Mouse (Mus musculus) layer of hippocampus, adult 11-12 months (tissue): ENCODE results near the gene Draxin.
"Not testable (repeated sequence)": the region's sequence is repeated elsewhere in the genome, so short reads cannot be mapped to it uniquely, and the experiment has no call there.

Source experiments
- DNase-seq: peaks from one replicate; pipeline ENCODE4 v3.0.0; 2022; ENCODE audit warnings: low spot score

The Draxin gene

DNA sequence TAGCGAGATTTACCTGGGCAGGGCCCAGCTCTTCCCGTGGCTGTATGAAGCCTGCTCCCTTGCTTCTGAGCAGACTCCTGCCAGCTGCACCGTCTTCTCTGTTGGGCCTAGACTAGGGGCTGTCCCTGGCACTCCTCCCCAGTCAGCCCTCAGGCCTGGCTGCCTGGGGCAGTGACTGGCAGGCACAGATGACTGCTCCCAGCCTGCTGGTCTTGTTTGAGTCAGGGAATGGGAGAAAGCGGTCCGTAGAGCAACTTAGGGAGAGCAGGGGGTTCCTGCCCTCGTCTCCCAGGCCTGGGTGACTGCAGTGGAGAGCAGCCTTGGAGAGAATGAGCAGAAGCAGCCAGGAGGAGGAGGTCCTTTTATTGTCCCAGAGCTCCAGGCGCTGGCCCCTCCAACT is 74.3 kb downstream of the Draxin start:
- no peak for DNase-seq

DNA sequence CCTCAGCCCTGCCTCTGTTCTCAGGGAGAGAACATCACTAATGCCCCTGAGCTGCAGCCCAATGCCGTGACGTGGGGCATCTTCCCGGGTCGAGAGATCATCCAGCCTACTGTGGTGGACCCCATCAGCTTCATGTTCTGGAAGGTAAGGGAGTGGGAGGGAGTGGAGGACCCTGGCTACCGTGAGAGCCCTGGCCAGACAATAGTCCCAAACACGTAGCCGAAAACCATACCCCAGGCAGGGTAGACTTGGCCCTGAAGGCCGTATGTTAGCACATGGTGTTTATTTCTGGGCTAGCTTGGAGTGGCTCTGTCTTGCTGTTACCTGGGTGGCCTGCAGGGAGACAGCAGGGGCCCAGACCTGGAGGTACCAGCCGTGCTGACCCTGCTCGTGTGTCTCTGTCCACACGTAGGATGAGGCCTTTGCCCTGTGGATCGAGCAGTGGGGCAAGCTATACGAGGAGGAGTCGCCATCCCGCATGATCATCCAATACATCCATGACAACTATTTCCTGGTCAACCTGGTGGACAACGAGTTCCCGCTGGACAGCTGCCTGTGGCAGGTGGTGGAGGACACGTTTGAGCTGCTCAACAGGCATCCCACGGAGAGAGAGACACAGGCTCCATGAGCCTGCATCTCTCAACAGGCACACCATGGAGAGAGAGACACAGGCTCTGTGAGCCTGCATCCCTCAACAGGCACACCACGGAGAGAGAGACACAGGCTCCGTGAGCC is 75.4 kb downstream of the Draxin start:
- no peak for DNase-seq

- peak; percentile 79 for DNase-seq
These were observed 77.0 kb downstream of the Draxin start for GRCm38 (mm10) chr4:148053417-148053920.

GRCm38 (mm10) chr4:148052976-148053375 is 77.5 kb downstream of the Draxin start:
- no peak for DNase-seq

- no peak for DNase-seq
These were observed 78.6 kb downstream of the Draxin start for GRCm38 (mm10) chr4:148051886-148052285.

GRCm38 (mm10) chr4:148051046-148051776 is 79.3 kb downstream of the Draxin start:
- no peak for DNase-seq

DNA sequence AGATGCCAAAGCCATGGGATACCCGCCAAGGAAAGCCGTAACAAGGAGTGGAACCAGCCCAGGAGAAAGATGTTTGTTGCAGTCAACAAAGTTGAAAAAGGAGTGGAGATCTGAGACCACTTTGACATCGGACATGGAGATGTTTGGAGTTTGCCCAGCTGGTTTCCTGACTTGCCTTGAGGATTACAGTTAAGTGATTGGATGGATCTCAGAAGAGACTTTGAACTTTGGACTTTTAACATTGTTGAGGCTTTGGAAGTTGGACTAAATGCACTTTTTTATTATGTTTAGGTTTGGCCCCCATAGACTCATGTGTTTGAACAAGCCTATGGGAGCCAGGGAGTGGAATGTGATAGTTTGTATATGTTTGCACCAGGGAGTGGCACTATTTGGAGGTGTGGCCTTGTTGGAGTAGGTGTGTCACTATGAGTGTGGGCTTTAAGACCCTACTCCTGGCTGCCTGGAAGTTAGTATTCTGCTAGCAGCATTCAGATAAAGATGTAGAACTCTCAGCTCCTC is 80.0 kb downstream of the Draxin start:
- DNase-seq = not testable (repeated sequence)
